Mouse (Mus musculus) left cerebral cortex, adult 6 months (tissue): ENCODE data around the gene Gabrr1. TPM values are rescaled to one million over a fixed set of nuclear protein-coding genes. Genes with fewer than 3 reads are reported as not detected.

ENCODE experiments used
- long read RNA-seq, 2 experiments: library from polyadenylated mRNA; unstranded; transcript quantifications; one replicate each; pipeline ENCODE4 v2.0.0; 2019 to 2020
- polyA plus RNA-seq: library from polyadenylated mRNA; unstranded; fragments of <200 nt; fragmentation: Nextera tagmentation; gene quantifications from 2 replicates; pipeline ENCODE4 v1.2.3, GENCODE M21; 2021

Gene Gabrr1
- 0.09 TPM in 1 of 2 replicates, not detected in the other for polyA plus RNA-seq
- long read RNA-seq, experiment 1: 0 reads
- long read RNA-seq, experiment 2: 0 reads

GRCm38 (mm10) chr4:33132221-33132620, at the start of gene Gabrr1:
Gene Gabrr1 (plus strand): TSS chr4:33132521.

GRCm38 (mm10) chr4:33189735-33190036, 57.4 kb downstream of the Gabrr1 start, which contains the start of gene Pm20d2:
Gene Pm20d2 (minus strand): TSS chr4:33189737.

GRCm38 (mm10) chr4:33208881-33209841, 76.8 kb downstream of the Gabrr1 start, which contains the start of gene Srsf12:
Gene Srsf12 (plus strand): TSS chr4:33208991.

Other genes starting within 250 kb of the Gabrr1 start
- 12.0 and 12.9 TPM in 2 replicates for gene Ankrd6, start 181.7 kb upstream of the Gabrr1 start, polyA plus RNA-seq
- 22.9 and 31.8 TPM in 2 replicates for gene Rragd, start 149.5 kb upstream of the Gabrr1 start, polyA plus RNA-seq
- 34.1 and 40.6 TPM in 2 replicates for gene Ube2j1, start 101.1 kb upstream of the Gabrr1 start, polyA plus RNA-seq
- gene Gabrr2, start 69.5 kb upstream of the Gabrr1 start, polyA plus RNA-seq: 0.83 and 0.87 TPM in 2 replicates
- 0.72 and 3.0 TPM in 2 replicates for gene Pm20d2, start 57.2 kb downstream of the Gabrr1 start, polyA plus RNA-seq
- gene Srsf12, start 76.5 kb downstream of the Gabrr1 start, polyA plus RNA-seq: 14.6 and 23.3 TPM in 2 replicates
- 20.5 and 124 TPM in 2 replicates for gene Pnrc1, start 157.6 kb downstream of the Gabrr1 start, polyA plus RNA-seq
- gene Rngtt, start 177.8 kb downstream of the Gabrr1 start, polyA plus RNA-seq: 9.1 and 13.5 TPM in 2 replicates